Mouse (Mus musculus) layer of hippocampus, postnatal 14 days (tissue): Measurements from ENCODE around the gene Gng10. TPM values are rescaled to one million over a fixed set of nuclear protein-coding genes. Genes with fewer than 3 reads are reported as not detected.
A peak's percentile ranks its signal among the peaks of the same experiment; 100 is the strongest.

Experiments used
- DNase-seq, 2 experiments: peaks; one replicate each; pipeline ENCODE4 v3.0.0; 2021 to 2022; ENCODE audit warnings: low spot score in 2 of 2, mixed read lengths in 1 of 2
- total RNA-seq, 2 experiments: library from RNA; stranded (reverse); gene quantifications; 2 replicates each; pipeline ENCODE4 v1.2.3; 2021

Gene Gng10
- total RNA-seq, 2 experiments from 2014 or later: 109 to 110 TPM

DNA sequence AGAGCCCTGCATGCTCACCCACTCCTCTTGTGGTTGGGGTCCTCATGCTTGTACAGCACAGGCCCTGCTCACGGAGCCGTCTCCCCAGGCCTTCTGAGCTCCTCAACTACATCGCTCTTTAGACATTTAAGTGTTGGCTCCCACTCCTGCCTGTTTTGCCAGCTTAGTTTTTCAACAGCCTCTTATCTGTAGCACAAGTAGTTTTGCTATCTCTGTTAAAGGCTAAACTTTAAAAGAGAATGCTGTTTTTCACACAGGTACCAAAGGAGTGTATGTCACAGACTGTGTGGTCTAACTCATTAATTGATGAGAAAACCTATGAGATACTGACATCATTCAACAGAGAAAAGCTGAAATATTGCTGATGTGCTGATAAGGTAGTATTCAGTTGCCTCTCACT is 23.4 kb upstream of the Gng10 start:
- DNase-seq: no peak

- DNase-seq: no peak
These were observed 19.7 kb upstream of the Gng10 start for GRCm38 (mm10) chr4:59015181-59015580.

DNA sequence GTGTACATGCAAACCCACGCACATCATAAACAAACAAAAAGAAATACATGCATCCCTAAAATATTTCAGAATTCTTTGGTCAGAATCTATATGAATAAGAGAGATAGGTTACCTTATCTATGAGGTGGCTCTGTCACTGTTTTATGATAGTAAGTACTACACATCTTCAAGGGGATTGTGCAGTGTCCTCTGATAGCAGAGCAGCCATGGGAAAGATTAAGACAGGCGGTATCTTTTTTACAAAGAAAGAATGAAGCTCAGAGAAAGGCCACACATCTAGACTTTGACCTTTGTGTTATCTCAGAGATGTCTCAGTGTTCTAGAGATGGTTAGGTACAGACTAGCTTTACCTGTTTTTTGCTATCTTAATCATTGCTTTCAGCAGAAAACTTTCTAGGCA is 18.0 kb upstream of the Gng10 start:
- no peak for DNase-seq

DNA sequence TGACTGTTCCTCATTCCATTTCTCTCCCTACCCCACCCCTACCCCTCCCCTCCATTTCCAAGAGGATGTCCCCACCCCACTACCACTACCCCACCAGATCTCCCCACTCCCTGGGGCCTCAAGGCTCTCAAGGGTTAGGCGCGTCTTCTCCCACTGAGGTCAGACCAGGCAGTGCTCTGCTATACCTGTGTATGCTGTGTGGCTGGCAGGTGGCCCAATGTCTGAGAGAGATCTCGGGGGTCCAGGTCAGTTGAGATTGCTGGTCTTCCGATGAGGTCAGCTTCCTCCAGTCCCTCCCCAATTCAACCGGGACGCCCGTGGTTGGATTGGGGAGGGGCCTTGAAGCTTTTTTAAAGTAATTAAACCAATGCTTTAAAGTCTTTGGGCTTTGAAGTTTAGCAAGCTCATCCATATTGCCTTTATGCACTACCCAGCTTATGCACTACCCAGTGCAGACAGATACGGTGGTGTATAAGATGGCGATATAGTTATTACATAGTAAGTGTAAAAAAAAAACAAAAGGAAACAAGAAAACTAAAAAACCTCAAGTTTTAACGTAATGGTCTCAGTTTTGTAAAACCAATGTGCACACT is 467 bp upstream of the Gng10 start:
- DNase-seq: no peak

DNA sequence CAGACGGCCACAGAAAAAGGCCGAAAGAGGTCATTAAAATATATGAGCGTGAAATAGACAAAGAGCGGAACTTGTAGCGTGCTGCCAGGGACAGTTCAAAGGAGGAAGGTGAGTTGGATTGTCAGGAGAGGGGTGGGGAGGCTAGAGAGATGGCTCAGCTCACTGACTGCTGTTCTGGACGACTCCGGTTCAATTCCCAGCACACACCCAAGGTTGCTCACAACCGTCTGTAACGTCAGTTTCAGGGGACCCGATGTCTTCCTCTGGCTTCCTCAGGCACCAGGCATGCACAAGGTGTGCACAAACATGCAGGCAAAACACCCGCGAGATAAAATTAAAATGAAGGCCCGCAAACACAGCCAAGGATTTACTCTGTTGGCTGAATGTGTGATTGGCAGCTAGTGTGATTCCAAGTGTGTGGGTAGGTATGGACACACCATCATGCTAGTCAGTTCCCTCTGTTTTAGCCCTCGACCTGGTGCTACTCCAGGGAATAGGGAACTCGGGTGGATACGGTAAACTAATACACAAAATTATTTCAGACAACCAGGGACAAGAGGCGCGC is 980 bp downstream of the Gng10 start:
- DNase-seq: peak; percentile 20 to 30

DNA sequence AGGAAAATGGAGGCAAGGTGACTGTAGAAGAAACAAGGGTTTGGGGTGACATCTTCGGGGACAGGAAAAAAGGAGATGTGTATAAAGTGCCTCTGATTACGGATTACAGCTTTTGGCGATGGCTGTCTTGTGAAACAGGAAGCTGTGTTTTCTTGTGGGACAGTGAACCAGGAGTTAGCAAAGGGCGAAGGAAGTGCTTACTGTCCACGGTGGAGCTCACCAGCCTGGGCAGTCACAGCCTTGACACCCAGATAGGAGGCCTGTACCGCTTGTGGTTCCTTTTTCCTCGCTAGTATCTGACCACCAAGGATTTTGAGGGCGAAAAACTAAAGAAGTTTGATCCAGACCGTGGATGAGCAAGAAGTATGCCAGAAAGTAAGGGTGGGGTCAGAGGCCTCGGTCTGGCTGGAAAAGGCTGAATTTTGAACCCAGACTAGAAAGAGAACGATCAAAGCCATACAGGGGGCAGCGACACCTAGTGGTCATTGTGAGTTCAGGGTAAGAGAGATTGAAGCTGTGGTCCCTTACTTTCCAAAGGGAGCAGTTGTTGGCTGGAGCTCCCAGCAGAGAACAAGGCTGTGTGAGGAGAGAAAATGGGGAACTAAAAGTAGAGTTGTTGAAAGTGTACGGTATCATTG is 1.7 kb downstream of the Gng10 start:
- peak; percentile 73 to 75 for DNase-seq

DNA sequence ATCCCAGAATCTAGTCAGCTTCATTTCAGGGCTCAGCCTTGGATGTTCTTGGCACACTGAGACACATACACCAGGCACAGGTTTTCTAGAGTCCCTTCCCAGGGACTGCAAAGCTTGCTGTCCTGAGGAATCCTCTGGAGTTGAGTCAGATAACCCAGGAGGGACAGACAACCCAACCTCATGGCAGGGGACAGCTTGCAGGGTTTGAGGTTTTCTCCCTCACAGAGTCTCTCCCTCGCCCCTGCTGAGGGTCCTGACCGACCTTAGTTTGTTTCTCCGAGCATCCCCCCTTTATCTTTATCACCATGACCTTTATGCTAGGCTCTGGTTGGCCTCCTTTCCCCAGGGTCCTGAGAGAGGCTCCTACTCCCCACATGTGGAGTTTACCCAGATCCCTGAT is 2.6 kb downstream of the Gng10 start:
- DNase-seq: no peak

DNA sequence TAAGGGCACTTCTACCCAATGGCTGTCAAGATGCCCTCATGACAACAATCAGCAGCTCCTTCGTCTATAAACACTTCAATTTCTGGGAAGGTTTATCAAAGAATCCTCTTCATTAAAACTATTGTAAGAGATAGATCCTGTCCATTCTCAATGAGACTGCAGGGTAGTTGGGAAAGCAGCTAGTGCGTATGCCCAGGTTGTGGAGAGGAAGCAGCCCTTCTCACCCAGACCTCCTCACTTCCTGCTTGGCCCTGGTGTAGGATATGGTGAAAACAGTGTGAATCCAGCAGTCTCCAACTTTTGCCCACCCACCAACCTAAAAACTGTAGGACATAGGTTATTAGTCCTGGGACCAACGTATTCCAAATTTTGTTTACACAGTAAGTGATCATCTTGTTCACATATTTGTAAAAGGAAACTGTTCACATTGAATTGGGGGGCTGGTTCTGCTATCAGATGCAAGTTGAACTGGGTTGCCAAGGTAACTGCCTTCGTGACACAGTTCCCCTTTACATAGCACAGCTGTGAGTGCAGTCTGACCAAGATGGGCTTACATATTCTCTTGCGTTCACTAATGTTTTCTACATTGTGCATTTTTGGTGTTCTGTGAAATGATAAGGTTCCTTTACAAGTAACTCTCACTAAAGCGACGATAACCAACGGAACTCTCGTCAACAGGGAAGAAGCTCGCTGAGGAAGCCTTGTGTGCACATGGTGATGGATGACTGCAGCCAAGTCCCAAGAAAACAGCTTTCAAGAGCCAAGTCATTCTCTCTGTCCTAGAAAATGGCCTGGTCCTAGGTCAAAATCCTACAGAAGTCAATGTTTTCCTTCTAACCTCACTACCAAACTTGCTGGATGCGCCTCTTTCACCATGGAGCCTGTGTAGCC is 5.8 kb downstream of the Gng10 start:
- DNase-seq: no peak

DNA sequence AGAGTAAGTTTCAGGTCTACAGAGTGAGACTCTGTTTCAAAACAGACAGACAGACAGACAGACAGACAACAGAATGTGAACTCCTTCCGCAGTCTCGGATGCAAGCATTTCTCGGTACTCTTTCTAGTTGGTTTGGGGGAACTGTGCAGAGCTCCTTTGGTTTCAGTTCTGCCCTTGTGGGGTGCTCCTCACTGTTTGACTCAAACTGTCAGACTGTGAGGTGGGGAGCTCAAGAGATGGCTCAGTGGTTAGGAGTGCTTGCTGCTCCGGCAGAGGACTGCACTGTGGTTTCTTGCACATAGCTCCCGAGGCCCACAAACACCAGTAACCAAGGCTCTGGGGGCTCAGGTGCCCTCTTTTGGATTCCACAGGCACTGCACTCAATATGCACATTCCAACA is 8.2 kb downstream of the Gng10 start:
- DNase-seq: no peak

DNA sequence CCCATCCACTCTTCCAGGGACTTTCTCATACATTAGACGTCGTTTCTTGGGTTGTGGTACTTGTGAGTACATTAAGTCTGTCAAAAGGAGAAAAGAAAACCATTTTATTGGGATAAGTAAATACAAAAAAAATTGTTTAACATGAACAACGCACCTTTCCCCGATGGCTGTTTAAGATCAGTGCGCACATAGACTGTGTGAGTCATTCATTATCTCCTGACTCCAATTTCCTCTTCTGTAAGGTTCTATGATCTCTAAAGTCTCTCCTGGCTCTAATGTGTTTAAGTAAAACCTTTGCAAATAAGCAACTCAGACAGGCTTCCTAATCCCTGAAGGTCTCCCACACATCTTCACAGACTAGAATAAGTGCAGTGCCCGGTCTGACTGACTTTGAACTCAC is 9.0 kb downstream of the Gng10 start:
- DNase-seq: no peak

- DNase-seq: no peak
These were observed 12.3 kb downstream of the Gng10 start for GRCm38 (mm10) chr4:59047222-59047621.

DNA sequence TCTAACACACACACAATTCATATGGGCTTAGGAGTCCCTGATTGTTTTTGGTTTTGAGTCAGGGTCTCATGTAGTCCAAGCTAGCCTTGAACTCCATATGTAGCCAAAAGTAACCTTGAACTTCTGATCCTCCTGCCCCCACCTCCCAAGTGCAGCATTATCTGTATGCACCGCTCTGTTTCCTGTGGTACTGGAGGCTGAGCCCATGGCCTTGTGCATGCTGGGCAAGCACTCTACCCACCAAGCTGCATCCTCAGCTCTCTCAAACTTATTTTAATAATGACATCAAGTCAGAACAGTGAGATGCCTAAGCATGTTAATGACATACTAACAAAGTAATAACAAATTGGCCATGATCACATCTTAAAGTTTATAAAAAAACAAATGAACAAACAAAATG is 16.2 kb downstream of the Gng10 start:
- no peak for DNase-seq

- no peak for DNase-seq
These were observed 23.0 kb downstream of the Gng10 start for GRCm38 (mm10) chr4:59057929-59058328.

- no peak for DNase-seq
These were observed 27.6 kb downstream of the Gng10 start for GRCm38 (mm10) chr4:59062526-59062925.

DNA sequence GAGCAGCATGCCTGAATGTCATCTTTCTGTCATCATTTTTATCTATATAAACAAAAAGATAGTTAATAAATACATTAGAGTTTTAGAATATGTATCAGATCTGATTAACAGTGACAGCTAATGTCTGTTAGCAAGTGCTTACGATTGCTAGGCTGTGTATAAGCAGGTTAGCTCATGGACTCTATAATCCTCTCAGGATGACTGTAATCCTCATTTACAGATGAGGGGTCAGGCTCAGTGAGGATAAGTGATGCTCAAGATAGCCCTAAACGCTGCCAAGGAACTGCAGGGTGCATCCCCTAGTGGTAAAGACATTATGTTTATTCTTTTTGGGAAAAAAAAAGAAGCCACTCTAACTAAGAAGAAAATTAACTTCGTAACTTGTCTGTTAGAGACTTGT is 34.4 kb downstream of the Gng10 start:
- no peak for DNase-seq

DNA sequence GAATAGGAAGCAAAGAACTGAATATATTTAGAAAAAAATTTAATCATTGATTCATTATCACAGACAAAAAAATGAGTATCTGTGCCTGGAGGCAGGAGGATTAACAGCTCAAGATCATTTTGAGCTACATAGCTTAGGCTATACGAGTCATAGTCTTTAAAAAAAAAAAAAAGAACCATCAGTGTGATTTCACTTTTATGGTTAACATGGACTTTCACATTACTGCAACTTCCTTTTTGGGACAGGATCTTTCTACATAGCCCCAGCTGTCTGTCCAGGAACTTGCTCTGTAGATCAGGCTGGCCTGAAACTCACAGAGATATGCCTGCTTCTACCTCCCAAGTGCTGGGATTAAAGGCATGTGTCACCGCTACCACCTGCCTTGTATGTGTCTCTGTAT is 48.5 kb downstream of the Gng10 start:
- DNase-seq: no peak

DNA sequence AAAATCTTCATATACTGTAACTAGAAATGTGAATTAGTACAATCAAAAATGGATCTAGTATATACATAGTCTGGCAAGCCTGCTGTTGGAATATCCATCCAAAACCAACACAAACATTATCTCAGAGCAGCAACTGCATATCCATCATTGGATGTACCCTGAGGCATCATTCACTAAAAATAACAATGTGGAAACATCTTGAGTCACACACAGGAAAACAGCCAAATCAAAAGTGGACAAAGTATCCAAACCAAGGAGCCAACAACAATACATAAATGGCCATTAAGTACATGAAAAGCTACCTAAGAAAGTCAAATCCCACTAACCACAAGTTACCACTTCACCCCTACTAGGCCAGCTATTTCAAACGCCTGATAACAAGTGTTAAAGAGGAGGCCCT is 54.5 kb downstream of the Gng10 start:
- DNase-seq: no peak

Other genes with a start within 250 kb of the Gng10 start
- under 1 TPM; 0.21 to 0.38 TPM for gene Olfr267, start 247.4 kb upstream of the Gng10 start, total RNA-seq
- 100 to 1,000 TPM; 131 to 140 TPM for gene Ecpas, start 122.3 kb upstream of the Gng10 start, total RNA-seq
- gene Zkscan16, start 91.5 kb upstream of the Gng10 start, total RNA-seq: 10 to 100 TPM; 30.5 to 33.1 TPM
- gene Ptgr1, start 48.0 kb upstream of the Gng10 start, total RNA-seq: 1 to 10 TPM; 3.7 to 3.8 TPM
- 1 to 10 TPM; 5.8 to 6.3 TPM for gene Dnajc25, start 40.0 kb upstream of the Gng10 start, total RNA-seq
- gene Gm20503, start 31.9 kb upstream of the Gng10 start, total RNA-seq: 1 to 10 TPM in 1 of 2 experiments, not detected in 1; 2.8 TPM
- gene AI481877, start 103.9 kb downstream of the Gng10 start, total RNA-seq: not detected
- gene Ugcg, start 154.2 kb downstream of the Gng10 start, total RNA-seq: 10 to 100 TPM; 78.2 to 78.4 TPM